Mouse (Mus musculus): ENCODE measurements around the gene Pear1. TPM values are rescaled to one million over a fixed set of nuclear protein-coding genes. Genes with fewer than 3 reads are reported as not detected.

Pear1 gene
- polyA plus RNA-seq, 1 experiment: 9.6 TPM

DNA sequence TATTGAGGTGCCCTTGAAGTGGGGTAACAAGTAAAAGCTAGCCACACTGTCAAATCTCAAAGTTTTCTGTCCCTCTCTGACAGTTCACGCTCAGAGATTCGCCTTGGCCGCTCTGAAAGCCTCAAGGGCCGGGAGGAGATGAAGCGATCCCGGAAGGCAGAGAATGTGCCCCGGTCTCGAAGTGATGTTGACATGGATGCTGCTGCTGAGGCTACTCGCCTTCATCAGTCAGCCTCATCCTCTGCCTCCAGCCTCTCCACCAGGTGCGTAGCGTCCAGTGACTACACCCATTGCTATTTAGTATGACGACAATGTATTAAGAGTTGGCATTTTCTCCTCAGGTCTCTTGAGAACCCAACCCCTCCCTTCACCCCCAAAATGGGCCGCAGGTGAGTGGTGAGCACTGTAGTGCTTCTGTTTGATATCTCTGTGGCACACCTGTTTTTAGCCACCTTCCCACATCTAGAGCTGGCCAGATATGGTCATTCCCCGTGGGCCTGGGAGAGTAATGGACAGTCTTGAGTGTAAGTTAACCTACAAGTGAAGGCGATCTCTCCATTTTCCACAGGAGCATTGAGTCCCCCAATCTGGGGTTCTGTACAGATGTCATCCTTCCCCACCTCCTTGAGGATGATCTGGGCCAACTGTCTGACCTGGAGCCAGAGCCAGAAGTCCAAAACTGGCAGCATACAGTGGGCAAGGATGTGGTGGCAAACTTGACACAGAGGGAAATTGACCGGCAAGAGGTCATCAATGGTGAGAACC, 98.5 kb downstream of the Pear1 start:
- Histone ChIP-seq H3K4me3 (ENCODE audit: insufficient read depth, low read length) (no peak overlapping the region), H3K4me1 (ENCODE audit: control insufficient read depth, insufficient read depth, low read length) (no peaks in the 10 kb centered on the region), H3K27ac (ENCODE audit: insufficient read depth, low read length) (no peak overlapping the region)
- no peak for TF ChIP-seq POLR2A (IDR thresholded peaks at IDR 0.05; ENCODE audit: extremely low read depth, insufficient read depth, low read length)
- TF ChIP-seq CTCF (IDR thresholded peaks at IDR 0.05; ENCODE audit: extremely low read depth, insufficient read depth, low read length): no peak

DNA sequence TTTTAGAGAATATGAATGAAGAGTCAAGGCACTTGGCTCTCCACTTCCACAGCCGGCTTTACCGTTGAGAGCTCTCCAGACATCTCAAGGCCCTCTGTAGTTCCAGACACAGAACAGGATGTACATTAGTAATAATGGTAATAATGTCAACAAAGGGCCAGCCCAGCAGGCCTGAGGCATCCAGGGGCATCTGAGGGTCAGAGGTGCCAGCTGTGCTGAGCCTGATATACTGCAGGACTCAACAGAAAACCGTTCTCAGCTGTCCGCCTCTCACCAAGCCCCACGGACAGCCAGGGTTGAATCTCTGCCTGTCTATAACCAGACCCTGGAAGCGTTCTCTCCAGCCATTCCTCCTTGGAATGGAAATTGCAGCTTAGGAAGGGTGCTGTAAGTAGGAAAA, 99.5 kb downstream of the Pear1 start:
- H3K27ac ChIP-seq (ENCODE audit: insufficient read depth, low read length): no peak overlapping the region
- no peaks in the 10 kb centered on the region for H3K4me1 ChIP-seq (ENCODE audit: control insufficient read depth, insufficient read depth, low read length)
- H3K4me3 ChIP-seq (ENCODE audit: insufficient read depth, low read length): no peak overlapping the region
- TF ChIP-seq POLR2A (IDR thresholded peaks at IDR 0.05; ENCODE audit: extremely low read depth, insufficient read depth, low read length) (no peak), CTCF (IDR thresholded peaks at IDR 0.05; ENCODE audit: extremely low read depth, insufficient read depth, low read length) (no peak)

GRCm38 (mm10) chr3:87718525-87718924, 105.6 kb downstream of the Pear1 start:
- Histone ChIP-seq H3K4me3 (ENCODE audit: insufficient read depth, low read length) (no peak overlapping the region), H3K4me1 (ENCODE audit: control insufficient read depth, insufficient read depth, low read length) (no peaks in the 10 kb centered on the region), H3K27ac (ENCODE audit: insufficient read depth, low read length) (no peak overlapping the region)
- TF ChIP-seq CTCF (IDR thresholded peaks at IDR 0.05; ENCODE audit: extremely low read depth, insufficient read depth, low read length) (no peak), POLR2A (IDR thresholded peaks at IDR 0.05; ENCODE audit: extremely low read depth, insufficient read depth, low read length) (no peak)

Other genes with a start within 250 kb of the Pear1 start
- 36.0 and 38.0 TPM in 2 replicates for gene Arhgef11, start 206.7 kb downstream of the Pear1 start, polyA plus RNA-seq (2012; rRNA removed)
- 0.38 and 0.81 TPM in 2 replicates for gene Lrrc71, start 75.7 kb downstream of the Pear1 start, polyA plus RNA-seq (2012; rRNA removed)
- gene Ntrk1, start 29.1 kb downstream of the Pear1 start, polyA plus RNA-seq (2012; rRNA removed): 0.40 TPM in 1 of 2 replicates, not detected in the other
- 0.25 and 0.27 TPM in 2 replicates for gene Insrr, start 27.4 kb downstream of the Pear1 start, polyA plus RNA-seq (2012; rRNA removed)
- gene Sh2d2a, start 22.4 kb upstream of the Pear1 start, polyA plus RNA-seq (2012; rRNA removed): 0.04 TPM in 1 of 2 replicates, not detected in the other
- gene Prcc, start 61.3 kb upstream of the Pear1 start, polyA plus RNA-seq (2012; rRNA removed): 36.6 and 37.2 TPM in 2 replicates
- gene Hdgf, start 82.0 kb upstream of the Pear1 start, polyA plus RNA-seq (2012; rRNA removed): 169 and 175 TPM in 2 replicates
- gene Mrpl24, start 95.2 kb upstream of the Pear1 start, polyA plus RNA-seq (2012; rRNA removed): 69.2 and 72.4 TPM in 2 replicates
- 11.3 and 12.0 TPM in 2 replicates for gene Isg20l2, start 106.0 kb upstream of the Pear1 start, polyA plus RNA-seq (2012; rRNA removed)
- gene Rrnad1, start 106.4 kb upstream of the Pear1 start, polyA plus RNA-seq (2012; rRNA removed): 45.0 and 48.7 TPM in 2 replicates
- gene Crabp2, start 124.4 kb upstream of the Pear1 start, polyA plus RNA-seq (2012; rRNA removed): 5.2 and 6.2 TPM in 2 replicates
- gene Nes, start 146.8 kb upstream of the Pear1 start, polyA plus RNA-seq (2012; rRNA removed): 3.1 and 3.6 TPM in 2 replicates
- gene Bcan, start 175.9 kb upstream of the Pear1 start, polyA plus RNA-seq (2012; rRNA removed): 378 and 380 TPM in 2 replicates
- gene Hapln2, start 203.3 kb upstream of the Pear1 start, polyA plus RNA-seq (2012; rRNA removed): 38.5 and 52.4 TPM in 2 replicates
- 14.1 and 14.3 TPM in 2 replicates for gene Gpatch4, start 218.8 kb upstream of the Pear1 start, polyA plus RNA-seq (2012; rRNA removed)
- 93.2 and 94.3 TPM in 2 replicates for gene Naxe, start 234.2 kb upstream of the Pear1 start, polyA plus RNA-seq (2012; rRNA removed)